Mouse (Mus musculus): ENCODE measurements around the gene Bnip2.
"Not testable (repeated sequence)": the region's sequence is repeated elsewhere in the genome, so short reads cannot be mapped to it uniquely, and the experiment has no call there.

Bnip2 gene

DNA sequence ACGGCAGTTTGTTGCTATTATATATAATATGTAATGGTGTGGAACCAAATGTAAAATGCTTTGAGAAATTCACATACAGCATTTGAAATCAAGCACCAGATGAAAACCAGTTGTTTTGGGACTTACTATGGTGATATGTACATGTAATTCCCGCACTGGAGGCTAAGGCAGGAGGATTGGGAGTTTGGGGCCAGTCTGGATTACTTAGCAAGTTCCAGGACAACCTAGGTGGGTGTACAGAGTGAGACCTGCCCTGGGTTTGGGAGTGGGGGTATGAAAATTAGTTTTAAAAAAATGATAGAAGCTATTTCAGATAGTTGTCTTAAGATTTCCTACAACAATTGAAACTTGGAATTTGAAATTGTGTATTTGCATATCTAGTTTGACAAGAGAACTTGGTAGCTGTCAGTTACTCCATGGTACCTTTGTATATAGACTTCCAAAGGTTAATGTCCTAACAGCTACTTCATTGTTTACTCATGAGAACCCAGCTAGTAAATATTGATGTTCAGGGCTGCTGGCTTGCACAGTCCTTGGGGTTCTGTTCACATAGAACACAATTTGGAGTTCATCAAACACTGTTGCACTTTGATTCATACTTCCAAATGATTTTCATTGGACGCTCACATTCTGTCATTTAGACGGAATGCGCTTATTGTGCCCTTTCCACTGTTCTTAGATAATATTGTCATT lies 21.7 kb downstream of the Bnip2 start:
- no peak for DNase-seq (ENCODE audit: low spot score in 2 of 2)

DNA sequence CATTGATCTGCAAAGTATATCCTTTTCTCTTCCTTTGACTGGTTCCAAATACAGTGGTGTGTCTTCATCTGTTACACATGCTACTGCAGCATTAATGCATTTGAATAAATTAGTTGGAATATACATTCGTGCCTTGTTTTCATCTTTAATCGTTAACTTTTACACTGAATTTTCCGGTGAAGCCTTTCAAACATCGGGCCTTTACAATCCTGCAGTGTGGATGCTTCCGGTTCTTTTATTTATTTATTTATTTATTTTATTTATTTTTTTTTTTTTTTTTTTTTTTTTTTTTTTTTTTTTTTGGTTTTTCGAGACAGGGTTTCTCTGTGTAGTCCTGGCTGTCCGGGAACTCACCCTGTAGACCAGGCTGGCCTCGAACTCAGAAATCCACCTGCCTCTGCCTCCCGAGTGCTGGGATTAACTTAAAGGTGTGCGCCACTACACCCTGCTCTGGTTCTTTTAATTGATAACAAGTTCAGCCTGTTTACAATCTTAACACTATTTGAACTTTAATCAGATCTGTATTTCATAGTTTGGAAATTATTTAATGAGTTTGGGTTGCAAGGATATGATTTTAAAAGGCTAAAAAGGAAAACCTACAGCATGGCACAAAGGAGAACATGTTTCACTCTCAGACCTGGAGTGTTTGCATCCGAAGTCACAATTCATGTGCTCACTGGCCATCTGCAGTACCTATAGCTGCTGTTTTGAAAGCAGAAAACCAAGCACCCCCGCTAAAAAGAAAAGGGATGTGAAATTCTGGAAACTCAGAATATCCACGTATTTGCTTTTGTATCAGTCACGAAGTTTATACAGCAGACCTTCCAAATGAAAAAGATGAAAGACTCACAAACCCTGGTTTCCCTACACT lies 22.5 kb downstream of the Bnip2 start:
- no peak for DNase-seq (ENCODE audit: low spot score in 2 of 2)

DNA sequence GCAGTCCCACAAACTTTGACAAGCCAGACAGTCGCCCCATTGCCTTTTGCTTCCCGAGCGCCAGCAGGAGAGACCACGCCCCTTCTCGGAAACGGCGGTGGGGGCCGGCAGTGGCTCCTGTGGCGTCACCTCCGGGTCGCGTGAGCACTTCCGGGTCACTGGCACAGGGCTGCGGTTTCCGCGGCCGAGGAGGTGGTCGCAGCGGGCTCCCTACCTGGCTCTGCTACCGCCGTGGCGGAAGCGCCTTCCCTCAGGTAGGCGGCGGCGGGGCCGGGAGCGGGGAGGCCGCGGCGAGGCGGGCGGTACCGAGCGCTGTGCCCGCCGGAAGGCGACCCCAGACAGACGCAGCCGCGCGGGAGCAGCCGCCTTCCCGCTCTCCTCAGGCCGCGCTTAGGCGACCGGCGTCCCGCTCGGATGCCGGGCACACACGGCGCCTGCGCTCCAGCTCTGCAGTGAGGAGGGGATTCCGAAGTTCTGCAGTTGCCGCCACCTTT lies 23.2 kb downstream of the Bnip2 start, which contains the start of gene Gtf2a2:
Gtf2a2 (plus strand) TSS at position 143 of the 494 bp plus-strand sequence.
- DNase-seq (ENCODE audit: low spot score in 2 of 2): peak; percentile 83 to 87

DNA sequence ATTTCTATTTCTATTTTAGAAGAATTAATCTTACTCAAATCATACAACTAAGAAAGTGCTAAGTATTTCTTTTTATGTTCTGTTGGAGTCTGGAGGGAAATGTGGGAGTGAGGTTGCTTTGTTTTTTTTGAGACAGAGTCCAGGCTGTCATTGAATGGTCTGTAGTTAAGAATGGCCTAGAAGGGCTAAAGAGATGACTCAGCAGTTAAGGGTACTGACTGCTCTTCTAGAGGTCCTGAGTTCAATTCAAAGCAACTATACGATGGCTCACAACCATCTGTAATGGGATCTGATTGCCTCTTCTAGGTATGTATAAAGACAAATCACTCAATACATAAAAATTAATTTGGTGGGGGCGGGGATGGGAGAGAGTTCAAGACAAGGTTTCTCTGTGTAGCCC lies 26.4 kb downstream of the Bnip2 start:
- no peak for DNase-seq (ENCODE audit: low spot score in 2 of 2)

DNA sequence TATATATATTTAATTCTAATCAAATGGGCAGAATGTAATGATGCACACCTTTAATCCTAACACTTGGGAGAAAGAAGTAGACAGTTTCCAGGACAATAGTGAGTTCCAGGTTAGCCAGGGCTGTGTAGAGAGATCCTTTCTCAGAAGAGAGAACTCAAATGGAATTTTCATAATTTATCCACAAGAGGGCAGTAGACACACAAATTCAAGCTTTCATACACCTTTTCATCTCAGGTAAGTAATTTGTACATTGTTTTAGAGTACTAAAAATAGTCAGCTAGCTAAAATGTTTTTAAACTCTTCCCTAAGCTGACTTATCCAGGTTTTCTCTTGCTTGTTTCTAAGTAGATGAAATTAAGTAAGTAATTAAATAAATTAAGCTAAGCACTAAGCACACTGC lies 29.6 kb downstream of the Bnip2 start:
- DNase-seq (ENCODE audit: low spot score in 2 of 2): no peak

DNA sequence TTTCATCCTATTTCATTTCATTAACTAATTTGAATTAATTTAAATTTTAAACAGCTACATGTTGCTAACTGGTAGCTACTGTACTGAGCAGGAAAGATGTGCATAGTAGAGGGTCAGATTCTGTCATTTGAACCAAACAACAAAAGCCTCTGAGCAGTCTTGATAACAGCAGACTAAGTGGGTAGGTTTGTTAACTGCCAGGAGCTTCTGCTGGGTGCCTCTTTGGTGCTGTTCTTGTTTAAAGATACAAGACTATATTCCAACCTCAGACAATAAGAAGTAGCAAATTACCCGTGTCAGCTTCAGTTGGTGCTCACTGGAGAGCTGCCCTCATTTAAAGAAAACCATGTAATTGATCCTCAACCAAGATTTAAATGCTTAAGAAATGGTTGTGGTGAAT lies 32.3 kb downstream of the Bnip2 start:
- no peak for DNase-seq (ENCODE audit: low spot score in 2 of 2)

DNA sequence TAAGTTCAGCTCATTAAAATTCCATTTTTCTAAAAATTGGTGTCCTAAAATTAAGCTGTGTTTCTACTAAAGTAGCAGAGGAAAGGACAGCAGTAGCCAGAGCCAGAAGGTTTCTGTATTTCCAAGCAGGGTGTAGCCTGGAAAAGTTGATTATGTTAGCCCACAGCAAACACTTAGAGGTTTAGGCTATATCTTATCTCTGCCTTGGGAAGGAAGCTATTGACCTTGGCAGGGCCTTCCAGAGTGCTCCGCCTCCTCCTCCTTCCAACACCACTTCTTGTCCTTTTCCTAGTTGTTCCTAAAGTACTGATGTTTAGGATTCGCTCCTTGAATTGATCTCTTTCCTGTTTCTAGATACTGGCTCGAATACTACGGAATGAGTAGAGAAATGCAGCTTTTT lies 32.8 kb downstream of the Bnip2 start:
- DNase-seq (ENCODE audit: low spot score in 2 of 2): no peak

DNA sequence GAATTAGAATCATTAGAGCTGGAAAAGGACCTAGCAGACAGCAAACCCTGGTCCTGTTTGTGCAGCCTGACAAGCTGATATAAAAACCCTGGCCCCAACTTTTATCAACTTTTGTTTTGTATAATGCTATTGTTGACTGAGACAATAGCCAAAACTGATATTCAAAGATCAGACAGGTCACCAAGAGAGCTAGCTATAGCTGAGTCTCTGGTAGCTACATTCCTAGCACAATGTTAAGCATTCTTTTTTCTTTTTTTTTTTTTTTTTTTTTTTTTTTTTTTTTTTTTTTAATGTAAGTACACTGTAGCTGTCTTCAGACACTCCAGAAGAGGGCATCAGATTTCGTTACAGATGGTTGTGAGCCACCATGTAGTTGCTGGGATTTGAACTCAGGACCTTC lies 34.3 kb downstream of the Bnip2 start:
- DNase-seq (ENCODE audit: low spot score in 2 of 2): not testable (repeated sequence)

DNA sequence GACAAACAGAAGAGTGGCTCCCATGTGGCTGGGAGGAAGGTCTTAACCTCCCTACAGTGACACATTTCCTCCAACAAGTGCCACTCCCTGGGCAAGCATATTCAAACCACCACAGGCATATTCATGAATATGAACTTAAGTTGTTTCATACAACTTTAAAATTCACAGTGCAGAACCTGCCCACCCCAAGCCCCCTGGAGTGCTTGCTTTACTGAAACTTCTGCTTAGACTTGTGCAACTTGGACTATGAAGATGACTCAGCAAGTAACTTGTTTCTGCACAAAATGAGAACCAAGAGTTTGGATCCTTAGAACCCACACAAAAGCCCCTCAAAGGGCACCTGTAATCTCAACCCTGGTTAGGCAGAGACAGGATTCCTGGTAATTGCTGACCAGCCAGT lies 35.4 kb downstream of the Bnip2 start:
- no peak for DNase-seq (ENCODE audit: low spot score in 2 of 2)

DNA sequence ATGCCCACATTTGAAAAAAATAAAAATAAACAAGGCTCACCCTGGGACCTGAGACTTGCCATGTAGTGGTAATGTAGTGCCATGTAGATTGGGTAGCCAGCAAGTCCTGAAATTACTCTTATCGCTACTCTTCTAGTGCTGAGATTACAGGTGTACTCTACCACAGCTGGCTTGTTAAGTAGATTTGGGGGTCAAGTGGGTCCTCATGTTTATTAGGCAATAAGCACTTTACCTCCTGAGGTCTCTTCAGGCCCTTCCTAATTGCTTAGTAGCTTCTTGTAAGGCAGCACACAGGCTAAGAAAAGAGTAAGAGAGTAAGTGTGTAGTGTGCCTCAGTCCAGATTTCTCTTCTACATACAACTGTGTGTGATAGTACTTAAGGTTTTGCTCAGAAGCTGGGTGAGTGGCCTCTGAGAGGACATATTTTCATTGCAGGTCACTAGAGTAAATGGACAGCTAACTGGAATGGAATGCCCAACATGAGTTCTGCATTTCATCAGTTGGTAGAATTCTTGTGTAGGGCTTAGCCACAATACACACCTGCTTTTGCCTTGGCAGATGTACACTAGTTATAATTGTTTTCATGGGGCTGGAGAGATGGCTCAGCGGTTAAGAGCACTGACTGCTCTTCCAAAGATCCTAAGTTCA lies 36.2 kb downstream of the Bnip2 start:
- DNase-seq (ENCODE audit: low spot score in 2 of 2): no peak

DNA sequence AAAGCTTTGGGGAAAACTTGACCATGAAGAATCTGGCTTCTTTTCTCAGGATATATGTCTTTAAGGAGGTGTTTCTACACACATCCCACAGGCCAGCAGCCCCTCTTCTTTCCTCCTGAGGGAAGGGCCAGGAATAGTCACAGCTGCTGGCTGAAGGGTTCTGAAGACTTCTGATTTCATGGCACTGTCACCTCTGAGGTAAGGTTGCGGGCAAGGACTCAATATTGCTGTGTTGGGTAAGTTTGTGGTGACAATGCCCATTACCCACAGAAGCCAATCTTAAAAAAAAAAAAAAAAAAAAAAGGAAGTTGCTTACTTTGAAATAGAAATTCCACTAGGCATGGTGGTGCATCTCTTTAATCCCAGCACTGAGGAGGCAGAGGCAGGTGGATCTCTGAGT lies 42.9 kb downstream of the Bnip2 start:
- no peak for DNase-seq (ENCODE audit: low spot score in 2 of 2)

DNA sequence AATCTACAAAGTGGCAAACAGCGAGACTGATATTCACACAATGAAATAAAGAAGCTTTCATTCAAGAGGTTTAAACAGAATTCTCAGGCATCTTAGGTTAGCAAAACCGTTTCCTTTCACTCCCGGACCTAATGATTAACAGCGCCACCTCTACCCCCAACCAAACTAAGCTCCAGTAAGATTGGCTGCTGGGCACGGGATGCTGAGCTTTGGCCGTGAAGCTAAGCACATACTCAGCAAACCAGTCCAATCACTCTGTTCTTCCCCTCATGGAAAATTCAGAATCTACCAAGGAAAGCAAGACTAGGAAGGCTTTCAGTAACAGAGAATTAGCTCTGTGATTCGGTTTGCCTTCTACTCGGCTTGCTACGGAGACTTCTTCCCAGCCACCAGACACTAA lies 43.8 kb downstream of the Bnip2 start:
- DNase-seq (ENCODE audit: low spot score in 2 of 2): no peak

DNA sequence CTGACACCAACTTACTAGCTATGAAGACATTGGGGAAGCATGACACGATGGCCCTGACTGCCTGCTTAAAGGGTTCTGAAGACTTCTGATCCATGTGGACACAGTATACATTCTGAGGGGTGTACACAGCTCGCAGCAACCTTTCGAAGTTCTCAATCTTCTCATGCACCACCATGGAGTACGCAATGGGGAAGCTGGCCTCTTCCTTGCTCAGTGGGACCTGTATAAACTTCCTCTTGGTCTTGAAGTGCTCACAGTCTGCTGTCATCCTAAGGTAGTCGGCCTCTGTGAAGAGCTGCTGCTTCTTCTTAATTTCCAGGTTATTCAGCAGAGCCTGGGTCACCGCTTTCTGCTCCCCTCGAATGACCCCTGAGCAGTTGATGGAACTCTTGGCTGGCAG lies 45.4 kb downstream of the Bnip2 start:
- no peak for DNase-seq (ENCODE audit: low spot score in 2 of 2)

DNA sequence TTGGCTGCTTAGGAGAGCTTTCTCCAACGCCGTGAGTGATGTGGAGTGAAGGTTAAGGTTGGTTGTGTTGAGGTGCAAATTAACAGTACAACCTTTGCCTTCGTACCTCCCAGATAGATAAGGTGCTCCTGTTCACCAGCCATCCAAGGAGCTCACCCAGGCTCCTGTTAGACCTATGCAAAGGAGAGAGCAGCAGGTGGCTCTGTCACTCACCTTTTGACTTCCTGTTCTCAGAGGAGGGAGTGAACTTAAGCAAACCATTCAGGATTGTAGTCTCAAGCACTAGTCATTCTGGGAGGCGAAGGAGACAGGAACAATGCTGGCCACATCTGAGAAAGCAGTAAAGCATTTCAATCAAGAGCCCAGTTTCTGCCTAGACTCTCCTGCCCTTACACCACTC lies 47.4 kb downstream of the Bnip2 start:
- DNase-seq (ENCODE audit: low spot score in 2 of 2): no peak

DNA sequence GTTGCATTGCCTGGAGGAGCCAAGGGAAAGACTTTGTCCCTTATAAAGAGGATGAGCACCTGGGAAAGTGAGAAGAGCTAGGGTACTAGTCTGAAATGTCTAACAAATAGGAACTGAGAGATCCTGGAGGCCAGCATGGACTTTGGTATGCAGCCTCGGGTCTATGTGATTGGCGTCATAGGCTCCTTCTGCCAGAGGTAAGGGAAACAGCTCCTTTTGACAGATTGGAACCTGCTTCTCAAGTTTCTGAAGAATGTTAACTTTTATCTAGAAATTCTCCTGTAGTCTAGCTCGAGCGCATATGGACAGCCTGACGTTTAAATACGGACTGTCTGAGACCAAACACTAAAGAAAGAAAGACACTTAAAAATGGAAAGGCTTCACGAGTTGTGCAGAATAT lies 48.7 kb downstream of the Bnip2 start, which contains the start of gene Gcnt3:
Gcnt3 (minus strand) TSS at position 101 of the 400 bp plus-strand sequence.
- DNase-seq (ENCODE audit: low spot score in 2 of 2): no peak

DNA sequence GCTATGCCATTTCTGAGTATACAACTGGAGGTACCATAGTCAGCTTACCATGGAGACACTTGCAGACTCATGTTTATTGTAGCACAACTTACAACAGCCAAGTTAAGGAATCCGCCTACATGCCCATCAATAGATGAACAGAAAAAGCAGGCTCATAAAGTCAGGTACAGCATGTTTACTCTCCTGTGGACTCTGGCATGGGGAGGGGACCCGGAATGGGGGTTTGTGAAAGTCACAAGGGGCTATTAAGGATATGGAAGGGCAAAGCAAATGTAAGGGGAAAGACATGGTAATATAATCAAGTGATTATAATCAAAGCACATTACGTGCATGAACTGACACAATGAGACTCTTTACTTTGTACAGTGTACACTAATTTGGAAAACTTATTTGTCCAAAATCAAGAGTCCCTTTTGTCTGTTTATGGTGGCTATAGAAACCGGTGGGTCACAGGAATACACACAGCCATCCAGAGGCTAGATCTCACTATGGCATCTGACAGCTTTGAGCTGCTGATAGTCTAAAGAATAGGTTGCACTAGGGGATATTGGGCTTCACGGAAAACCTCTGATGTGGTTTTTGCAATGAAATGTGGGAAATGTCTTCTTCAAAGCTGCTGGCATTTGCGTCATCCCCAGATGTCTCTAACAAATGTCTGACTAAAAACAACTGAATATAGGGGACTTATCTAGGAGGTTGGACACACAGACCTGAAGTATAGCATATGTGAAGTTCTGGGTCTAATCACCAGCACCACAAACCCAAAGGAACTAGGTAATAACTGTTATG lies 50.5 kb downstream of the Bnip2 start:
- no peak for DNase-seq (ENCODE audit: low spot score in 2 of 2)

DNA sequence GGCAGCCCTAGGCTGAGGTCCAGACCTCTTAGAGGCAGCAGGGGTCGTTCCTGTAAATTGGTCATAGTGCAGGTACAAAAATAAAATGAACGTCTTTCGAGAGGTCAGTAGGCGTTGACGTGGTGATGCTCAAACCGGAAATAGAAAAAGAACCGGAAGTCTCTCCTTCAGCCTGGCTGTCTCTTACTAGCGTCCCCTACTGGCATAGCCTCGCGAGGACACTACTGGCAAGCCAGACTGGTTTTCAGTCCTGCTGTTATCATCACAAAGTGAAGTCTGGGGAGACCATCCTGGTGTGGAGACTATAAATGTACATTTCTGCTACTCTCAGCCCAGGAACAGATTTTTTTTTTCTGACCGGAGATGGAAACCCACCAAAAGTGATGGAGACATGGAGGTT lies 51.3 kb downstream of the Bnip2 start:
- no peak for DNase-seq (ENCODE audit: low spot score in 2 of 2)

DNA sequence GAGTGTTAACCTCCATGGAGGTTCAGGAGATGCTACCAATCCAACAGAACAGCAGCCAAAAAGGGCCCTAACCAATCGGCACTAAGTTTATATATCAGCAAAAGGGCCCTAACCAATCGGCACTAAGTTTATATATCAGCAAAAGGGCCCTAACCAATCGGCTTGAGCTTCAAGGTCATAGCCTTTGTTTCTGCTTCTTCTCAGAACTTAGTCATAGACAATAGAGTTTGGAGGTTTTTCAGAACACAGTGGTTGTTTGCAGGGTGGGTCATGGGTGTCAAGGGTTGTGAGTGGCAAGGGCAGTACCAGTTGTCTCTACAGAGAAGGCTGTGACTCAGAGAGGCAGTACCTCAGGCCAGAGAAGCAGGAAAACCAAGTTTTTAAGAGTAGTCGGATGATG lies 52.9 kb downstream of the Bnip2 start:
- DNase-seq (ENCODE audit: low spot score in 2 of 2): no peak

DNA sequence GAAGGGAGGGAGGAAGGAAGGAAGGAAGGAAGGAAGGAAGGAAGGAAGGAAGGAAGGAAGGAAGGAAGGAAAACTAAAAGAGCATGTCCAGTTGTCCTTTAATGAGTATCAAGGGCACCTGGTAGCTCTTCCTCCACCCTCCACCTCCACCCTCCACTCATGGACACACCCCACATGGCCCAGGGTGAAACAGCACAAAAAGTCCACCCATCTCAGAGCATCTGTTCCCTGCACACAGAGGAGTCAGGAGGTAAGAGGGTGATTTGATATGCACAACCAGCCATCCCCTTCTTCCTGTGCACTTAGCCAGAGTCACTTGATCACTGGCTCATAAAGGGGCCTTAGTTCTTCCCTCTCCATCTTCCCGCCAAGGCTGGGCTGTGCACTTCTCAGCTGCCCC lies 53.7 kb downstream of the Bnip2 start:
- DNase-seq (ENCODE audit: low spot score in 2 of 2): no peak

DNA sequence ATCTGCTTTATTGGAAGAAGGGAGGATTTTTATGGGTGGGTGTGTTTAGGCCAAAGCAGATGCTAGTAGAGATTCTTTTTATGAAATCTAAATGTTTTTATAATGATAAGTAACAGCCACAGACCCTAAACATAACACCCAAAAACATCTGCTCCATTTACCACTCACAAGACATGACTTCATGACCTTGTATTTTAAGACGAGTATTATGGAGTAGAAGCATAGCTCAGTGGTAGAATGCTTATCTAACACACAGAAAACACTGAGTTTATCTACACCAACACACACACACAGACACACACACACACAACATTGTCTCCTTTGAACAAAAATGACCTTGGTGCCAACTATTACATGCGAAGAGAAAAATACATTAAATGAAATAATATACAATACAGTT lies 55.6 kb downstream of the Bnip2 start:
- no peak for DNase-seq (ENCODE audit: low spot score in 2 of 2)

DNA sequence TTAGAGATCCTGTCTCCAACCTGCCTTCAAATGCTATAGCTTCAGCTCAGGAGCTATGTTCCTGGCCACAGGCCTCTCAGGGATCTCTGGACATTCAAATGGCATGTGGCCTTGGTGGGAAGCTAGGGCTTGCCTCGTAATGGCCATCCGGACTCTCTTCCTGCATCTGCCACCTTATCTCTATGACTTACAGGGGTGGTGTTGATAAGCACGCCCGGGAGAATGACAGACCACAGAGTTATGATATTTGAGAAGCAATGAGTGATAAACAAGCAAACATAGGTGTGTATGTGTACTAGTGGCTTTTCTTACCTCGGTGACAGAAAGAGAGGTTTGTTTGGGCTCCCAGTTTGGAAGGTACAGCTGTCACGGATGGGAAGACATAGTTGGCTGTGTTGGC lies 57.0 kb downstream of the Bnip2 start:
- DNase-seq (ENCODE audit: low spot score in 2 of 2): no peak

DNA sequence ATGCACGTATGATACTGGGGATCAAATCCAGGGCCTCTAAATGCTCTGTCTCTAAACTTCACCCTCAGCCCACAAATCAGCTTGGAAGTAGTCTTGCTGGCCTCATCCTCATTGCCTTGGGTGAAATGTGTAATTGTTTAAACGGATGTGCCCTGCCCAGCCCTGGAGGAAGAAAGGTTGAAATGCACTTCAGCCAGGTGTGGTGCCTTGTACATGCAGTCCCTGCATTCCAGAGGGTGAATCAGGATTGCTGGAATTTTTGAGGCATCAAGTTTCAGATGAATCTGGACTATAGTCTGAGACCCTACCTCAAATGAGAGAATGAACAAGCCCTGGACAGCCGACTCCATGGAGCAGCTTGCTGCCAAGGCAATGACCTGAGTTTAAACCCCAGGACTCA lies 58.6 kb downstream of the Bnip2 start:
- no peak for DNase-seq (ENCODE audit: low spot score in 2 of 2)

Data from natural killer cell, adult 2 months (primary cell).